Mouse (Mus musculus) heart, postnatal 0 days (tissue): Measurements from ENCODE around the gene Dennd2a.

Experiments
- CTCF ChIP-seq: IDR thresholded peaks from 2 replicates; pipeline ENCODE4 v1.5.1; 2016; ENCODE audit warnings: antibody characterized with exemption, control low read depth, low read depth
- EP300 ChIP-seq: IDR thresholded peaks from 2 replicates; pipeline ENCODE4 v1.6.1; 2016; ENCODE audit warnings: antibody characterized with exemption, low read depth

DNA sequence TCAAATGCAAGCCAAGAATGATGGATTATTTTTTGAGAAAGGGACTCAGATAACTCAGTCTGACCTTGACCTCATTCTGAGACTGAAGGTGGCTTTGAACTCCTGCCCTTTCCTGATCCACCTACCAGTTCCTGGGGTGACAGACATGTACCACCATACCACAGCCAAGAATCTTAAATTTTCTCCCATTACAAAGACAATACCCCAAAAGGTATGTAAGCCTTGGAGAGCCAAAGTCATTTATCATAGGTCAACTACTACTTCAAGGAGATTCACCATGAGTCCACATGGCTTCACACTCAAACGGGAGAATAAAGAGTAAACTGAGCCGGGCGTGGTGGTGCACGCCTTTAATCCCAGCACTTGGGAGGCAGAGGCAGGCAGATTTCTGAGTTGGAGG is 107.1 kb downstream of the Dennd2a start:
- TF ChIP-seq CTCF (no peak), EP300 (no peak)
